17 mouse cellular contexts compared by ENCODE assay signal in the genomic region with DNA sequence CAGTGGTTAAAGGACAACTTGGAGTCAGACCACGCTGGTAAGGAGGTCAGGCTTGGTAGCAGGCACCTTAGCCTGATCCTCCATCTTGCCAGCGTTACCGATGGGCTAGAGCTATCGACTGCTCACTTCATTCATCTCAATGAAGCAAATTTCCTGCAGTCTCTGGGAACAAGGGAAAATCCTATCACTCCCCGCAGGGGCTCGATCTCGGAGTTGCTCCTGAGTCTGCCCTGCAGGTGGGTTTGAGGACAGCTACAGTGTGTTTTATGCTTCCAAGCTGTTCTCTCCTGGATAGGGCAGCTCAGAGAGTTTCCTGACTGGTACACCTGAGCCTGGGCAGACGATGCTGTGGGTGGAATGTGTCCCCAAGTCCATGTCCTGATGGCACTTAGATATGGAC.
"Had no signal": no experiment of that assay in that cellular context is flagged by ENCODE, and none has a peak within 500 bp of the region (broad histone marks: within the 10 kb centered on the region; RNA-seq: fewer than 3 reads in every experiment).

No protein-coding gene starts in this region.

- H3K36me3 ChIP-seq: lung, embryonic 15.5 days; midbrain, embryonic 13.5 days; midbrain, embryonic 15.5 days; neural tube, embryonic 12.5 days; stomach, embryonic 15.5 days had no signal

- ATAC-seq: liver, postnatal 0 days; lung, postnatal 0 days; midbrain, embryonic 13.5 days; midbrain, embryonic 15.5 days had no signal

- H3K27ac ChIP-seq: lung, embryonic 15.5 days; macrophage; midbrain, embryonic 13.5 days; midbrain, embryonic 15.5 days; neural tube, embryonic 12.5 days; stomach, embryonic 15.5 days; stomach, postnatal 0 days had no signal

- H3K9ac ChIP-seq: liver, postnatal 0 days; lung, embryonic 15.5 days; midbrain, embryonic 13.5 days; midbrain, embryonic 15.5 days; neural tube, embryonic 12.5 days; stomach, embryonic 15.5 days had no signal

- H3K27me3 ChIP-seq: lung, embryonic 15.5 days; midbrain, embryonic 13.5 days; midbrain, embryonic 15.5 days; neural tube, embryonic 12.5 days; stomach, embryonic 15.5 days had no signal

- DNase-seq: liver, postnatal 0 days; lung, adult 2 months; lung, postnatal 14 days; lung, postnatal 36 days; right cerebral cortex, postnatal 14 days; thymus, postnatal 14 days; thymus, postnatal 36 days had no signal

- H3K9me3 ChIP-seq: lung, embryonic 15.5 days; midbrain, embryonic 13.5 days; midbrain, embryonic 15.5 days; neural tube, embryonic 12.5 days; stomach, embryonic 15.5 days had no signal

- H3K4me1 ChIP-seq: neural tube, embryonic 12.5 days; stomach, embryonic 15.5 days had no signal

- H3K4me3 ChIP-seq: lung, embryonic 15.5 days; megakaryocyte, embryonic 14.5 days; midbrain, embryonic 13.5 days; midbrain, embryonic 15.5 days; neural tube, embryonic 12.5 days; stomach, embryonic 15.5 days had no signal

- H3K4me2 ChIP-seq: lung, embryonic 15.5 days; midbrain, embryonic 11.5 days; midbrain, embryonic 13.5 days; midbrain, embryonic 15.5 days; neural tube, embryonic 12.5 days; stomach, embryonic 15.5 days had no signal
